Mouse (Mus musculus) heart, embryonic 14.5 days (tissue): ENCODE results near the gene Creb3l1. TPM values are rescaled to one million over a fixed set of nuclear protein-coding genes. Genes with fewer than 3 reads are reported as not detected.

Source experiments
- ATAC-seq: fragments of 200-750 bp; cut with Nextera tagmentation; 2 replicates; pipeline ENCODE4 v1.8.0; 2017; ENCODE audit warnings: low read depth, moderate TSS enrichment; ENCODE audit not compliant: insufficient number of reproducible peaks, insufficient read depth, low FRiP score
- H3K27ac ChIP-seq, 2 experiments: fragments of 200-500 bp in 1 of 2; fragments of 300-500 bp in 1 of 2; sonication (generic) in 1 of 2; replicated peaks in 1 of 2; 2 replicates each; pipeline ENCODE4 v1.5.1; 2012 to 2014; ENCODE audit warnings: low read depth in 2 of 2, low read length in 2 of 2, control low read depth in 1 of 2, mild to moderate bottlenecking in 1 of 2, mixed read lengths in 1 of 2; ENCODE audit not compliant: control insufficient read depth in 1 of 2, insufficient read depth in 1 of 2
- H3K27me3 ChIP-seq: fragments of 300-500 bp; sonication (generic); 2 replicates; pipeline ENCODE4 v1.6.1; 2014; ENCODE audit warnings: mild to moderate bottlenecking, low read length, control low read depth; ENCODE audit not compliant: control insufficient read depth, insufficient read depth
- H3K36me3 ChIP-seq: fragments of 300-500 bp; sonication (generic); 2 replicates; pipeline ENCODE4 v1.6.1; 2014; ENCODE audit warnings: mild to moderate bottlenecking, control low read depth, low read length, mixed read lengths; ENCODE audit not compliant: control insufficient read depth, insufficient read depth
- H3K4me1 ChIP-seq, 2 experiments: fragments of 200-500 bp in 1 of 2; fragments of 300-500 bp in 1 of 2; sonication (generic) in 1 of 2; 2 replicates each; pipeline ENCODE4 v1.6.1; 2012 to 2014; ENCODE audit warnings: low read length in 2 of 2, control low read depth in 1 of 2, mixed read lengths in 1 of 2; ENCODE audit not compliant: control insufficient read depth in 2 of 2, insufficient read depth in 2 of 2
- H3K4me2 ChIP-seq: fragments of 300-500 bp; sonication (generic); 2 replicates; pipeline ENCODE4 v1.6.1; 2014; ENCODE audit warnings: mild to moderate bottlenecking, low read length
- H3K4me3 ChIP-seq, 2 experiments: fragments of 200-500 bp in 1 of 2; fragments of 300-500 bp in 1 of 2; sonication (generic) in 1 of 2; 2 replicates each; pipeline ENCODE4 v1.5.1; 2012 to 2014; ENCODE audit warnings: low read length in 2 of 2, mild to moderate bottlenecking in 2 of 2, control low read depth in 1 of 2, low read depth in 1 of 2, moderate library complexity in 1 of 2; ENCODE audit not compliant: control insufficient read depth in 1 of 2, insufficient read depth in 1 of 2
- H3K9ac ChIP-seq: fragments of 300-500 bp; sonication (generic); 2 replicates; pipeline ENCODE4 v1.6.1; 2014; ENCODE audit warnings: mild to moderate bottlenecking, low read length
- H3K9me3 ChIP-seq: fragments of 300-500 bp; sonication (generic); 2 replicates; pipeline ENCODE4 v1.6.1; 2016; ENCODE audit warnings: low read length, control low read depth; ENCODE audit not compliant: control insufficient read depth
- WGBS: fragments of 180-500 bp; shearing (Covaris S2); extraction: QIAGEN DNeasy Blood & Tissue Kit; methylation state at CpG from one replicate; pipeline ENCODE4 v1.1.7; 2014; 5-methylcytosine and 5-hydroxymethylcytosine counted together
- polyA plus RNA-seq: library from polyadenylated mRNA; unstranded; fragments of >200 nt; fragmentation: Nextera tagmentation; extraction: Ambion mirVana; gene quantifications from 2 replicates; pipeline ENCODE4 v1.2.1, GENCODE M21; 2014

Gene Creb3l1
- polyA plus RNA-seq, 1 experiment from 2014 or later, result 10.2 TPM

- Histone ChIP-seq H3K9me3 (no peaks in the 10 kb centered on the region), H3K4me1 (peaks cover 47 to 78% of the 10 kb centered on the region in 2 experiments), H3K36me3 (no peaks in the 10 kb centered on the region), H3K4me3 (no peak overlapping the region), H3K27me3 (no peaks in the 10 kb centered on the region), H3K27ac (peak overlapping the region in 1 of 2 experiments; percentile 55; a peak in 1 of 4 replicates), H3K4me2 (no peak overlapping the region), H3K9ac (peak overlapping the region; percentile 44)
- WGBS, result 80% methylated on average over 4 of the region's 4 CpGs
- ATAC-seq, result no peak
Measured at GRCm38 (mm10) chr2:91955121-91955591, 69.1 kb downstream of the Creb3l1 start.

GRCm38 (mm10) chr2:91953825-91954224, 70.5 kb downstream of the Creb3l1 start:
- WGBS, result 9% methylated on average over 5 of the region's 5 CpGs
- peak overlapping the region; percentile 8; the same call in 1 of the 2 replicates for H3K4me2 ChIP-seq

GRCm38 (mm10) chr2:91950275-91951085, 73.8 kb downstream of the Creb3l1 start:
- Histone ChIP-seq H3K9ac (peak overlapping the region; percentile 76), H3K36me3 (peaks cover 2% of the 10 kb centered on the region), H3K4me2 (peak overlapping the region; percentile 69), H3K4me1 (peaks cover 53 to 77% of the 10 kb centered on the region in 2 experiments), H3K4me3 (peak overlapping the region; percentile 42 to 50), H3K27ac (peak overlapping the region; percentile 97 to 98), H3K27me3 (no peaks in the 10 kb centered on the region), H3K9me3 (no peaks in the 10 kb centered on the region)
- 14% methylated on average over 15 of the region's 15 CpGs for WGBS
- peak; percentile 68 for ATAC-seq

More at GRCm38 (mm10) chr2:91953825-91954224, 70.5 kb downstream of the Creb3l1 start:
- Histone ChIP-seq H3K4me1 (peaks cover 49 to 78% of the 10 kb centered on the region in 2 experiments), H3K9ac (peak overlapping the region; percentile 54; the same call in 1 of the 2 replicates), H3K27me3 (no peaks in the 10 kb centered on the region), H3K36me3 (no peaks in the 10 kb centered on the region), H3K4me3 (no peak overlapping the region), H3K9me3 (no peaks in the 10 kb centered on the region), H3K27ac (peak overlapping the region; percentile 69 to 84)
- ATAC-seq, result peak; percentile 50

GRCm38 (mm10) chr2:91949411-91950274, 74.7 kb downstream of the Creb3l1 start:
- peak overlapping the region; percentile 42 to 50 for H3K4me3 ChIP-seq
- H3K9ac ChIP-seq, result peak overlapping the region; percentile 76
- no peaks in the 10 kb centered on the region for H3K9me3 ChIP-seq
- H3K27ac ChIP-seq, result peak overlapping the region; percentile 97 to 98
- peaks cover 46 to 73% of the 10 kb centered on the region in 2 experiments for H3K4me1 ChIP-seq
- H3K27me3 ChIP-seq, result no peaks in the 10 kb centered on the region
- peaks cover 10% of the 10 kb centered on the region for H3K36me3 ChIP-seq
- WGBS, result 47% methylated on average over 16 of the region's 17 CpGs
- peak; percentile 62 for ATAC-seq
- H3K4me2 ChIP-seq, result peak overlapping the region; percentile 69

GRCm38 (mm10) chr2:91948792-91949241, 75.5 kb downstream of the Creb3l1 start:
- Histone ChIP-seq H3K9me3 (no peaks in the 10 kb centered on the region), H3K4me3 (no peak overlapping the region), H3K4me2 (peak overlapping the region; percentile 69), H3K27ac (peak overlapping the region; percentile 97 to 98), H3K36me3 (peaks cover 15% of the 10 kb centered on the region), H3K27me3 (no peaks in the 10 kb centered on the region), H3K4me1 (peaks cover 44 to 69% of the 10 kb centered on the region in 2 experiments), H3K9ac (peak overlapping the region; percentile 76)
- 36% methylated on average over 3 of the region's 3 CpGs for WGBS
- ATAC-seq, result no peak

GRCm38 (mm10) chr2:91948151-91948509, 76.2 kb downstream of the Creb3l1 start:
- peak overlapping the region in 1 of 2 experiments; percentile 4; a peak in 1 of 4 replicates for H3K4me3 ChIP-seq
- peaks cover 22% of the 10 kb centered on the region for H3K36me3 ChIP-seq
- H3K9me3 ChIP-seq, result no peaks in the 10 kb centered on the region
- H3K27ac ChIP-seq, result peak overlapping the region; percentile 27 to 97; a peak in 3 of 4 replicates
- peak overlapping the region; percentile 69 for H3K4me2 ChIP-seq
- no peaks in the 10 kb centered on the region for H3K27me3 ChIP-seq
- 62% methylated on average over 6 of the region's 6 CpGs for WGBS
- ATAC-seq, result no peak
- peak overlapping the region; percentile 61 for H3K9ac ChIP-seq
- H3K4me1 ChIP-seq, result peaks cover 38 to 62% of the 10 kb centered on the region in 2 experiments
